Mouse (Mus musculus) myocyte (in vitro differentiated cells): ENCODE data around the gene Anks3.
A peak's percentile ranks its signal among the peaks of the same experiment; 100 is the strongest.

Experiments used
- MAX ChIP-seq: IDR thresholded peaks from one replicate; pipeline ENCODE4 v1.6.1; 2011; ENCODE audit warnings: low read depth, mild to moderate bottlenecking, control low read depth
- MYOG ChIP-seq, 3 experiments: IDR thresholded peaks; one replicate each; pipeline ENCODE4 v1.6.1; 2011; ENCODE audit warnings: control low read depth in 2 of 3, low read depth in 2 of 3, mild to moderate bottlenecking in 2 of 3; ENCODE audit not compliant: insufficient read length in 2 of 3, control insufficient read depth in 1 of 3, insufficient read depth in 1 of 3
- POLR2A ChIP-seq: IDR thresholded peaks from one replicate; pipeline ENCODE4 v1.6.1; 2011; ENCODE audit warnings: low read depth, mild to moderate bottlenecking, control low read depth, moderate library complexity; ENCODE audit not compliant: insufficient read length
- POLR2AphosphoS2 ChIP-seq: IDR thresholded peaks from one replicate; pipeline ENCODE4 v1.6.1; 2011; ENCODE audit warnings: low read depth, control low read depth; ENCODE audit not compliant: insufficient read length
- USF1 ChIP-seq: IDR thresholded peaks from one replicate; pipeline ENCODE4 v1.6.1; 2011; ENCODE audit warnings: low read depth, mild to moderate bottlenecking, control low read depth, moderate library complexity

DNA sequence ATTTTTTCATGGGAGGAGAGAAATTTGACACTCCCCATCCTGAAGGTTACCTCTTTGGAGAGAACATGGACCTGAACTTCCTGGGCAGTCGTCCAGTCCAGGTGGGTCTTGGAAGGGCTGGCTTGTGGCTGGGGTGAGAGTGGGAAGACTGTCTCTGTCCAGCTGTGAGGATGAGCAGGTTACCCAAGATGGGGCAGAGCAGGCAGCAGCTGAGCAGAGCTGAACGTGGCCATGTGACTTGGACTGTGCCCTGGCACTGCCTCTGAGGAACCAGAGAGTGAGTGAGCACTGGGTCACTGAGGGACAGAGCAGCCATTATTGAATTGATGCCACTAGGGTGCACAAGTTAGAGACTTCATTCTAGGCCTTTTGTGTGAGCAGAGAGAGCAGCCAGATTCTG is 56.6 kb downstream of the Anks3 start:
- TF ChIP-seq POLR2A (no peak), USF1 (no peak), MAX (no peak), POLR2AphosphoS2 (no peak), MYOG (IDR thresholded peaks at IDR 0.05; ENCODE audit: control insufficient read depth in 1 of 3, insufficient read depth in 1 of 3, insufficient read length in 2 of 3, low read depth in 2 of 3) (peak in 1 of 3 experiments; percentile 66)
